Mouse (Mus musculus) ES-E14 (cell line): Measurements from ENCODE around the gene Prap1.

Source experiments
- CHD2 ChIP-seq: IDR thresholded peaks from 2 replicates; pipeline ENCODE4 v1.6.1; 2014; ENCODE audit warnings: mild to moderate bottlenecking, low read depth, low read length, inconsistent platforms
- HCFC1 ChIP-seq: IDR thresholded peaks from 2 replicates; pipeline ENCODE4 v1.6.1; 2012; ENCODE audit warnings: low read length, inconsistent platforms, borderline replicate concordance; ENCODE audit not compliant: insufficient read depth

- TF ChIP-seq CHD2 (no peak), HCFC1 (no peak)
Observed at GRCm38 (mm10) chr7:140080503-140081156, 12.6 kb upstream of the Prap1 start.
